Mouse (Mus musculus) kidney, postnatal 0 days (tissue): Measurements from ENCODE around the gene Calr. TPM values are rescaled to one million over a fixed set of nuclear protein-coding genes. Genes with fewer than 3 reads are reported as not detected.
A peak's percentile ranks its signal among the peaks of the same experiment; 100 is the strongest.

Experiments
- ATAC-seq: fragments of 200-750 bp; cut with Nextera tagmentation; replicated peaks from 2 replicates; pipeline ENCODE4 v1.8.0; 2017; ENCODE audit warnings: low read depth, moderate number of reproducible peaks, moderate TSS enrichment, moderate library complexity; ENCODE audit not compliant: low FRiP score
- DNase-seq: peaks from one replicate; pipeline ENCODE4 v3.0.0-alpha.2; 2016; ENCODE audit warnings: low spot score
- H3K27ac ChIP-seq: fragments of 300-500 bp; sonication (generic); 2 replicates; pipeline ENCODE4 v1.5.1; 2014; ENCODE audit warnings: mild to moderate bottlenecking
- H3K27me3 ChIP-seq: fragments of 300-500 bp; sonication (generic); 2 replicates; pipeline ENCODE4 v1.6.1; 2014; ENCODE audit warnings: low read length, mixed read lengths; ENCODE audit not compliant: insufficient read depth
- H3K36me3 ChIP-seq: fragments of 300-500 bp; sonication (generic); 2 replicates; pipeline ENCODE4 v1.6.1; 2014; ENCODE audit warnings: low read length, mixed read lengths; ENCODE audit not compliant: insufficient read depth
- H3K4me1 ChIP-seq: fragments of 300-500 bp; sonication (generic); replicated peaks from 2 replicates; pipeline ENCODE4 v1.6.1; 2014; ENCODE audit warnings: antibody characterized with exemption, low read length, mixed read lengths; ENCODE audit not compliant: insufficient read depth
- H3K4me2 ChIP-seq: fragments of 300-500 bp; sonication (generic); 2 replicates; pipeline ENCODE4 v1.6.1; 2014; ENCODE audit warnings: mild to moderate bottlenecking, low read length, moderate library complexity, mixed read lengths
- H3K4me3 ChIP-seq: fragments of 300-500 bp; sonication (generic); replicated peaks from 2 replicates; pipeline ENCODE4 v1.5.1; 2014; ENCODE audit warnings: low read depth, low read length
- H3K9ac ChIP-seq: fragments of 300-500 bp; sonication (generic); 2 replicates; pipeline ENCODE4 v1.6.1; 2014; ENCODE audit warnings: low read depth, low read length
- H3K9me3 ChIP-seq: fragments of 300-500 bp; sonication (generic); replicated peaks from 2 replicates; pipeline ENCODE4 v1.6.1; 2016; ENCODE audit warnings: low read length, inconsistent platforms, mixed read lengths
- CTCF ChIP-seq: IDR thresholded peaks from 2 replicates; pipeline ENCODE4 v1.5.1; 2016; ENCODE audit warnings: antibody characterized with exemption, low read depth, mild to moderate bottlenecking, moderate library complexity
- WGBS: fragments of 180-500 bp; shearing (Covaris S2); extraction: QIAGEN DNeasy Blood & Tissue Kit; methylation state at CpG from one replicate; pipeline ENCODE4 v1.1.7; 2014; 5-methylcytosine and 5-hydroxymethylcytosine counted together
- polyA plus RNA-seq: library from polyadenylated mRNA; unstranded; fragments of >200 nt; fragmentation: Nextera tagmentation; extraction: Ambion mirVana; gene quantifications from 2 replicates; pipeline ENCODE4 v1.2.1, GENCODE M21; 2015

Gene Calr
- polyA plus RNA-seq, 1 experiment from 2014 or later = 644 TPM

DNA sequence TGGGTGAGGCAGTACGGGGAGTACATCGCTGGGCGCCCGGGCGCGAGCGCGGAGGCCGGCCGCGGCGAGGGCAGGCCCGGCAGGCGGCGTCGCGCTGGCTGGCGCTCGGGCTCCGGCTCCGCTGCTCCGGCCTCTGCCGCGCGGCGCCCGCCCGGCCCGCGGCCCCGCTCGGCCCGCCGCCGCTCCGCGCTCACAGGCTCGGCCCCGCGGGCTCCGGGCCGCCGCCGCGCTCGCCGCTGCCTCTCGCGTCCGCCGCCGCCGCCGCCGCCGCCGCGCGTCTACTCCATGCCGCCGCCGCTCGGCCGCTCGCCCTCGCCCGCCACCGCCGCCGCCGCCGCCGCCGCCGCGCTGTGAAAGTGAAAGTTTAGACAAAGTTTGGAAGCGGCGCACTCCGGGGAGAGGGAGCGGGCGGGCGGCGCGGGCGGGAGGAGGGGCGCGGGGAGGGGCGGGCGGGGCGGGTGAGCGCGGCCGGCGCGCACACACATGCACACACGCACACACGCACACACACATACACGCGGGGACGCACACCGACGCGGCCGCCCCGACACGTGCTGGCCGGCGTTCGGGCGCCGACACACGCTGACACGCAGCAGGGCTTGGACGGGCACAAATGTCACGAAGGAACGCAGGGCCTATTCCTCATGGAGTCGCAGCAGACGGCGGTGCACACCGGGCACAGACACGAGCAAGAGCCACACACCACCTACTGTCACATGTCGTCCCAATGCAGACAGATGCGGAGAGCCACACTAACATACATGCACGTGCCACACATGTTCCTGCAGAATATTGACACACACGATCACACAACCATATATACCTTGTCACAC lies 46.5 kb downstream of the Calr start, which contains the start of gene Nfix:
Gene Nfix (minus strand): TSS at position 346 of the 833 bp plus-strand sequence.
- Histone ChIP-seq H3K4me2 (peak within 1 kb of the TSS; percentile 80), H3K27ac (peak within 1 kb of the TSS; percentile 78), H3K36me3 (no peaks in the 10 kb centered on the region), H3K27me3 (peaks cover 18% of the 10 kb centered on the region), H3K9me3 (no peaks in the 10 kb centered on the region), H3K4me3 (peak within 1 kb of the TSS; percentile 79), H3K9ac (peak within 1 kb of the TSS; percentile 94), H3K4me1 (peaks cover 12% of the 10 kb centered on the region; the same call in 1 of the 2 replicates)
- TF ChIP-seq CTCF = peak; percentile 4; the same call in 1 of the 2 replicates
- WGBS = 2% methylated on average over 40 of the region's 125 CpGs
- DNase-seq = peak; percentile 71
- peak; percentile 26 for ATAC-seq

DNA sequence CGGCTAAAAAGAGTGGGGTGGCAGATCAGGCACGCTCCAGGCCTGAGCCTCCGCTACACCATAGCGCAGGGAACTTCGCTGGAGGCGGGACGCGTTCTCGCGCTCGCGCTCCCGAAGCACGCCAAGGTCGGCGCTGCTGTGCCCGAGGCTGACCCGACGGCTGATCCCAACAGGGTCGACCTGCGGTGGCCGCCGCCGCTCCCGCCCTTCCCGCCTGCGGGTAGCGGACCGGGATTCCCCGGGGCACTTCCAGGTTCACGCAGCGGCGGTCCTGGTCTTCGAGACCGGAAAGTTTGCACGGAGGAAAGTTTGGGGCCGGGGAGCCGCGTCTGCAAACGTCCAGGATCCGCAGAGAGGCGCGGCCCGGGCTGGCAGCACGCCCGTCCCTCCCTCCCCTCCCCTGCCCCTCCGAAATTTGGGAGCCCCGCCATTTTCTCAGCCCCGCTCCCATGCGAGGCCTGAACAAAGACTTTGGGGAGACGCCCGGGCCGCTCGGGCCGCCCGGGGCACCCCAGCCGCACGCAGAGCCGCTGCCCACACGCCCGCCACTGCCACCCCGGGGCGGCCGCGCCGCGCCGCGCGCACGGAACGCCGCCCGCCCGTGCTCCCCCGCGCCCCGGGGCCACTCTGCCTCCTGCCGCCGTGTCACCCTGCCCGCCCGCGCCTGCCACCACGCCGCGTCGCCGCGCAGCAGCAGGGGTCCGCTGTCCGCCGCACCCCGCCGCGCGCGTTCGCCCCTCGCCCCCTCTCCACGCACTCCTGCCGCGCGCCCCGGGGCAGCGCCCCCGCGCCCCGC lies 47.4 kb downstream of the Calr start:
- peak overlapping the region; percentile 78 for H3K27ac ChIP-seq
- ATAC-seq (no peak), DNase-seq (peak; percentile 54)
- under 1% methylated on average over 64 of the region's 108 CpGs for WGBS
- H3K36me3 ChIP-seq = no peaks in the 10 kb centered on the region
- H3K9me3 ChIP-seq = no peaks in the 10 kb centered on the region
- H3K4me3 ChIP-seq = peak overlapping the region; percentile 79
- H3K9ac ChIP-seq = peak overlapping the region; percentile 94
- H3K4me1 ChIP-seq = peaks cover 12% of the 10 kb centered on the region; the same call in 1 of the 2 replicates
- no peak for TF ChIP-seq CTCF
- peaks cover 18% of the 10 kb centered on the region for H3K27me3 ChIP-seq
- peak overlapping the region; percentile 80 for H3K4me2 ChIP-seq

- Histone ChIP-seq H3K9me3 (no peaks in the 10 kb centered on the region), H3K4me3 (peak overlapping the region; percentile 79), H3K4me2 (peak overlapping the region; percentile 80), H3K4me1 (peaks cover 12% of the 10 kb centered on the region; the same call in 1 of the 2 replicates), H3K27ac (no peak overlapping the region), H3K36me3 (no peaks in the 10 kb centered on the region), H3K27me3 (peaks cover 18% of the 10 kb centered on the region), H3K9ac (peak overlapping the region; percentile 94)
- DNase-seq = no peak
- no peak for ATAC-seq
- TF ChIP-seq CTCF = no peak
- 55% methylated on average over 10 of the region's 10 CpGs for WGBS
These were observed 48.1 kb downstream of the Calr start for GRCm38 (mm10) chr8:84798446-84799135.

GRCm38 (mm10) chr8:84797971-84798370 lies 48.8 kb downstream of the Calr start:
- Histone ChIP-seq H3K4me2 (no peak overlapping the region; the same call in 1 of the 2 replicates), H3K27me3 (peaks cover 18% of the 10 kb centered on the region)

DNA sequence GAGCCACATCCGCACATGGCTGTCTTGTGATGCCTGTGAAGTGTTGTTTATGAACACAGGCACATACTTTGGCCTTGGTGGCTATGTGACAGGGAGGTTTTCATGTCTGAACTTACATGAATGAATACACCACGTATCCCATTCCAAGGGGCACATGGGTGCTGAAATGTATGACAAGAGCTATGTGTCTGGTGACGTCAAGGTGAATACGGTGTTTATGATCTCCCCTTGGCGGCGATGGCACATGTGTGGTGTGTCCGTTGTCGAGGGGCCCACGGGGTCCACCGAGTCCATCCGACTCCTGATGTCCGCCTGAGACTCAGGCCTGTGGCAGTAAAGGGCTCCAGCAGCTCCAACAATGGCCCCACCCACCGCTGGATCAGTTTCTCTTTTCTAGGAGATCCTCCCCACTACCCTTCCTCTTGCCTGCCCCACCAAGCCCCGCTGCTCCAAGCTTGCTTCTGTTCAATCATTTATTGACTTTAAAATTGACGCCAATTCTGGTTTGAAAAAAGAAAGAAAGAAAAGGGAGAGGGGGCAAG lies 49.4 kb downstream of the Calr start:
- no peak for TF ChIP-seq CTCF
- DNase-seq (no peak), ATAC-seq (no peak)
- H3K9ac ChIP-seq = no peak overlapping the region
- H3K36me3 ChIP-seq = no peaks in the 10 kb centered on the region
- peaks cover 18% of the 10 kb centered on the region for H3K27me3 ChIP-seq
- no peaks in the 10 kb centered on the region for H3K9me3 ChIP-seq
- peaks cover 12% of the 10 kb centered on the region; the same call in 1 of the 2 replicates for H3K4me1 ChIP-seq
- H3K27ac ChIP-seq = no peak overlapping the region
- WGBS = 77% methylated on average over 15 of the region's 15 CpGs
- no peak overlapping the region for H3K4me2 ChIP-seq
- no peak overlapping the region for H3K4me3 ChIP-seq

More at GRCm38 (mm10) chr8:84797971-84798370, 48.8 kb downstream of the Calr start:
- no peaks in the 10 kb centered on the region for H3K36me3 ChIP-seq
- no peaks in the 10 kb centered on the region for H3K9me3 ChIP-seq
- WGBS = 82% methylated on average over 6 of the region's 6 CpGs
- no peak for DNase-seq
- peaks cover 12% of the 10 kb centered on the region; the same call in 1 of the 2 replicates for H3K4me1 ChIP-seq
- H3K9ac ChIP-seq = no peak overlapping the region
- no peak overlapping the region for H3K4me3 ChIP-seq
- H3K27ac ChIP-seq = no peak overlapping the region
- no peak for TF ChIP-seq CTCF
- no peak for ATAC-seq
